Mouse (Mus musculus): ENCODE measurements at regions not wholly inside any gene's neighbourhood (a gene's known extent, or its start where the extent isn't known, plus 50 kb on each side); places are given as distances from the start of the nearest gene placed in this dataset.
"Not testable (repeated sequence)": the region's sequence is repeated elsewhere in the genome, so short reads cannot be mapped to it uniquely, and the experiment has no call there.

DNA sequence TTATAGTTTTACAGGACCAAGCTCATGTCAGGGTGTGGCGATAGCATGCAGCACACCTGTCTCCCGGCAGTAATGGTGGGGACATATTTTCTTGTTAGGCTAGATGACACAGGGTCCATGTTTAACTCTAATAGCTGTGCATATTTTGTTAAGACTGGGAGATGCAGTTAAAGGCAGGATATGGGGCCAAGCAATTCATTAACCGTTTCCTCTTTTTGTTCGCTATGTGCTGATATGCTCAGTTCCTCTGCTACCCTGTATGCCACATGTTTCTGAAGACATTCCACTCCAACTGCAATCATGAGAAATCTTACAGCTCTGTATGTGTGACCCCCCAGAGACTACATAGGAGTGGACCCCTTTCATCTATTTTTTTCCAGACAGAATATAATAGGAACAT lies 104.0 kb upstream of the Stt3b start:
- no peak for DNase-seq (ENCODE audit: low spot score in 2 of 2)

DNA sequence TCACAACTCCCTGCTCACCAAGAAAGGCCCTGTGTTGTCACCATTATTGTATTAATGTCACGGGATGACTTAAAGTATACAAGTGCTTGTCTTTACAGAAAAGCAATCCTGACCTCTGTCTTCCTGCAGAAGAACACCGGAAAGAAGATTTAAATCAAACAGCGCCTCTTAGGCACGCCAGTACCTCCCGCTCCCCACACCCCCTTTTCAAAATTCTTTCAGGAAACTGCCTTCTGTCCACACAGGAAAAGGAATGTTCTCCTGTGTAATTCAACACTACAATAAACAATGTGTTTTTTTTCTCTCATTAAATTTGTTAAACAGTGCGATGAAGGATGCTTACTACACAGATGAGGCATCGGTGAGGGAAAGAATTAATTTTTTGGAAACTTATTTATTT lies 112.6 kb upstream of the Stt3b start:
- DNase-seq (ENCODE audit: low spot score in 2 of 2), result no peak

GRCm38 (mm10) chr9:115426682-115427081 lies 116.5 kb upstream of the Stt3b start:
- DNase-seq (ENCODE audit: low spot score in 2 of 2), result no peak

- no peak for DNase-seq (ENCODE audit: low spot score in 2 of 2)
Observed at GRCm38 (mm10) chr9:115430271-115430670, 120.0 kb upstream of the Stt3b start.

- no peak for DNase-seq (ENCODE audit: low spot score in 2 of 2)
Observed at GRCm38 (mm10) chr9:115434696-115435095, 124.5 kb upstream of the Stt3b start.

- DNase-seq (ENCODE audit: low spot score in 2 of 2), result no peak
Observed at GRCm38 (mm10) chr9:115436301-115436700, 126.1 kb upstream of the Stt3b start.

GRCm38 (mm10) chr9:115438234-115438633 lies 128.0 kb upstream of the Stt3b start:
- DNase-seq (ENCODE audit: low spot score in 2 of 2), result not testable (repeated sequence)

GRCm38 (mm10) chr9:115446681-115447080 lies 136.5 kb upstream of the Stt3b start:
- DNase-seq (ENCODE audit: low spot score in 2 of 2), result no peak

GRCm38 (mm10) chr9:115450741-115451320 lies 140.6 kb upstream of the Stt3b start:
- no peak for DNase-seq (ENCODE audit: low spot score in 2 of 2)

DNA sequence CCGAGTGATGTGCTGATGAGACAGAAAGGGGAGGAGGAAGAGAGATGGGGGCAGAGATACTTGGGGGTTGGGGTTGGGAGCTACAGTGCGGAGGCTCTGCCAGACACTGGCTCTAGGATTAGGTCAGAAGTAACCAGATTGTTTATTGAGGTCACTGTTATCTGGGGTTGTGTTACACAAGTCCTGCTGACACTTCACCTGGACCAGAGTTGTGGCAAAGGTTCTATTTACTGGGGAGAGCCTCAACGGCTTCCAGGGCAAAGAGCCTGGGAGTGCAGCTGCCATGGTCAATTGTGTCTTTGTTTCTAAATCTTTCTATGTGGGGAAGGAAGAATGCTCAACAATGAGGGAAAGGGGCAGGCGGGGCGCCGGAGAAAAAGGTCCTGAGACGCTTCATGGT lies 144.6 kb upstream of the Stt3b start:
- DNase-seq (ENCODE audit: low spot score in 2 of 2), result no peak

GRCm38 (mm10) chr9:115456121-115456520 lies 145.9 kb upstream of the Stt3b start:
- DNase-seq (ENCODE audit: low spot score in 2 of 2), result no peak

DNA sequence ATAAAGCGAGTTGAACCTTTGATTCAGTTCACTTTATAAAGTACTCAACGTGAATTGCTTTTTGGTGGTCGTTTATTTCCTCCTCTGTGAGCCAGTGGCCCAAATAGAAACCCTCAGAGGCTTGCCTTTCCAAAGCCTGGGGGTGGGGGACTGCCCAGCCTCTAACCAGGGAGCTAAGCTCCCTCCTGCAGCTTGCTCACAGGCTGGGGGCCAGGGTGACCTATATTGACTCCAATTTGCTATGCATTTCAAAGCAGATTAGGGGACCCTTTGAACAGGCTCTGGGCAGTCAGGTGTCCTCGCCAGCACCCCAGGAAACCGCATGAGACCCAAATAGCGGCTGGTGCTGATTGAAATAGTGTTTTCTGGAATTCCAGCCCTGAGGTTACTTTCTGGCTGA lies 146.4 kb upstream of the Stt3b start:
- DNase-seq (ENCODE audit: low spot score in 2 of 2), result no peak

- DNase-seq (ENCODE audit: low spot score in 2 of 2), result no peak
Observed at GRCm38 (mm10) chr9:115457889-115458710, 147.9 kb upstream of the Stt3b start.

DNA sequence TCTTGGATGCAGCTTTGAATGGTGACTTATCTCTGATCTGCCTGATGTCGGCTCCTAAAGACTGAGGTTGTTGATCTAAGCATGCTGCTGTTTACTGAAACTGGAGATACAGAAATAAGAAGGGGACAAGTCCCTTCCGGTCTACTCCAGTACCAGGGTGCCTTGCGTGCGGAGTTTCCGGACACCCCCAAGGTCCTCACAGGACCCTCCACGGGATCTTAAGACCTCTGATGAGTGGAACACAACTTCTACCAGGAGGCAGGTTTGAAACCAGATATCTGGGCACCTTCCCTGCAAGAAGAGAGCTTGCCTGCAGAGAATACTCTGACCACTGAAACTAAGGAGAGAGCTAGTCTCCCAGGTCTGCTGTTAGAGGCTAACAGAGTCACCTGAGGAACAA lies 148.9 kb upstream of the Stt3b start:
- DNase-seq (ENCODE audit: low spot score in 2 of 2), result not testable (repeated sequence)

- no peak for DNase-seq (ENCODE audit: low spot score in 2 of 2)
Observed at GRCm38 (mm10) chr9:115465326-115465725, 155.1 kb upstream of the Stt3b start.

DNA sequence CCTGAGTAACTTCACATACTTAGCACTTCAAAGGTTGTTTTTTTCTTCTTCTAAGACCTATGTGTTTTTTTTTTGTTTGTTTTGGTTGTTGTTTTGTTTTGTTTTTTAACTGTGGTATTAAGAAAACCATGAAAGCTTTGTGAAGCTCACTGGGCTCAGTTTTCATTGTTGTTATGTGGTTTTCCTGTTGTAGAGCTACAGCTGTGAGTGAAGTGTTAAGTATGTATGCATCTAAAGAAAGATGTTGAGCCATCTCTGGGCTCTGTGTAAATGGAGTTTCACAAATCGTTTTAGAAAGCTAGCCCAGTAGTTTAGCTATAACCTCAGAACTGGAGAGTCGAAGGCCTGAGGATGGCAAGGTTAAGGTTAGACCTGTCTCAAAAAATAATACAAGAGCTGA lies 158.4 kb upstream of the Stt3b start:
- DNase-seq (ENCODE audit: low spot score in 2 of 2), result no peak

DNA sequence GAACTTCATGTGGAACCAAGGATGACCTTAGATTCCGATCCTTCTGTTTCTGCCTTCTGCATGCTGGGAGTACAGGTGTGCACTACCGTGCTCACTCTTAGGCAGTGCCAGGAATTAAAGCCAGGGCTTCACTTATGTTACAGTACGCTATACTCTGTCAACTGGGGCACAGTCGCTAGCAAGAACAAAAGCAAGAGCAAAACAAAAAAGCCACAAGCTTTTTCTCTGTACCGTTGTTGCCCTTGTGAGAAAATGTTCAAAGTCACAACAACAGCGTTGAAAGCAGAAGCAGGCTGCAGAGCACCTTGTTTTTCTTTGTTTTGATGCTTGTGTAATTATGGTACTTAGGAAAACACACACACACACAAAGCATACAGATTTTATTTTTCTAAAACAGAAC lies 161.4 kb upstream of the Stt3b start:
- no peak for DNase-seq (ENCODE audit: low spot score in 2 of 2)

- DNase-seq (ENCODE audit: low spot score in 2 of 2), result no peak
Observed at GRCm38 (mm10) chr9:115473037-115473436, 162.8 kb upstream of the Stt3b start.

GRCm38 (mm10) chr9:115473847-115474246 lies 163.6 kb upstream of the Stt3b start:
- no peak for DNase-seq (ENCODE audit: low spot score in 2 of 2)

DNA sequence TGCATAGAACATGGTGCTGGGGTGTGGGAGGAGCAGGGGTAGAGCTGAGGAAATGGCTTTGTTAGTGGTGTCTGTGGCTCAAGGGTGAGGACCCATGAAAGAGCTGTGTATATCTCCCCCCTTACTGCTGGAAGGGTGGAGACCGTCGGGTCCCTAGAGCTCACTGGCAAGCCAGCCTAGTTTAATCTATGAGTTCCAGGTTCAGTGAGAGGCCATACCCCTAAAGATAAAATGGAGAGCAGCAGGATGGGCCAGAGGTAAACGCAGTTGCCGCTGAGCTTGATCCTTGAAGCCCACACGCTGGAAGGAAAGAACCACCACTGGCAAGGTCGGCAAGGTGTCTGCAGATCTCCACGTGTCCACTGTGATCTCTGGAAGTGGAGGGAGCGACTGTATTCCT lies 164.1 kb upstream of the Stt3b start:
- DNase-seq (ENCODE audit: low spot score in 2 of 2), result no peak

- no peak for DNase-seq (ENCODE audit: low spot score in 2 of 2)
Observed at GRCm38 (mm10) chr9:115476205-115476604, 166.0 kb upstream of the Stt3b start.

- DNase-seq (ENCODE audit: low spot score in 2 of 2), result no peak
Observed at GRCm38 (mm10) chr9:115477556-115478220, 167.5 kb upstream of the Stt3b start.

- DNase-seq (ENCODE audit: low spot score in 2 of 2), result no peak
Observed at GRCm38 (mm10) chr9:115478946-115479345, 168.7 kb upstream of the Stt3b start.

All from gastrocnemius, adult 8-10 months (tissue).